Mouse (Mus musculus) embryo, embryonic 11 days (tissue): ENCODE results near the gene Mbtd1.

Experiments
- DNase-seq: peaks from one replicate; pipeline ENCODE4 v3.0.0-alpha.2; 2015

Gene Mbtd1

GRCm38 (mm10) chr11:93950045-93950444 lies 64.4 kb downstream of the Mbtd1 start:
- DNase-seq: no peak

- DNase-seq: no peak
Measured at GRCm38 (mm10) chr11:93952376-93952775, 66.7 kb downstream of the Mbtd1 start.

GRCm38 (mm10) chr11:93954738-93955255 lies 69.1 kb downstream of the Mbtd1 start:
- no peak for DNase-seq

- DNase-seq: peak; percentile 96
Measured at GRCm38 (mm10) chr11:93955256-93956150, 69.9 kb downstream of the Mbtd1 start.

- DNase-seq: no peak
Measured at GRCm38 (mm10) chr11:93956159-93956558, 70.5 kb downstream of the Mbtd1 start, which contains the start of gene Nme2. Nme2 (minus strand) TSS chr11:93956259.

GRCm38 (mm10) chr11:93957031-93957555 lies 71.4 kb downstream of the Mbtd1 start:
- no peak for DNase-seq

GRCm38 (mm10) chr11:93957746-93958145 lies 72.1 kb downstream of the Mbtd1 start:
- DNase-seq: no peak

- DNase-seq: no peak
Measured at GRCm38 (mm10) chr11:93961482-93961881, 75.8 kb downstream of the Mbtd1 start.

GRCm38 (mm10) chr11:93963013-93963412 lies 77.4 kb downstream of the Mbtd1 start:
- no peak for DNase-seq

- no peak for DNase-seq
Measured at GRCm38 (mm10) chr11:93965391-93965790, 79.7 kb downstream of the Mbtd1 start.

GRCm38 (mm10) chr11:93967381-93967780 lies 81.7 kb downstream of the Mbtd1 start:
- DNase-seq: peak; percentile 19

GRCm38 (mm10) chr11:93968005-93968847 lies 82.6 kb downstream of the Mbtd1 start, which contains the start of the genes Gm20390 and Nme1:
Gm20390 (minus strand) TSS chr11:93968293.
Nme1 (minus strand) TSS chr11:93968521.
- peak; percentile 96 for DNase-seq

- DNase-seq: no peak
Measured at GRCm38 (mm10) chr11:93968848-93969128, 83.1 kb downstream of the Mbtd1 start.

GRCm38 (mm10) chr11:93969171-93969570 lies 83.5 kb downstream of the Mbtd1 start:
- no peak for DNase-seq

GRCm38 (mm10) chr11:93969799-93970198 lies 84.1 kb downstream of the Mbtd1 start:
- no peak for DNase-seq

- no peak for DNase-seq
Measured at GRCm38 (mm10) chr11:93972951-93973350, 87.3 kb downstream of the Mbtd1 start.

GRCm38 (mm10) chr11:93979502-93980049 lies 93.9 kb downstream of the Mbtd1 start:
- DNase-seq: peak; percentile 43

- DNase-seq: no peak
Measured at GRCm38 (mm10) chr11:93984619-93985018, 99.0 kb downstream of the Mbtd1 start.

- no peak for DNase-seq
Measured at GRCm38 (mm10) chr11:93985265-93985664, 99.6 kb downstream of the Mbtd1 start.

- no peak for DNase-seq
Measured at GRCm38 (mm10) chr11:93986298-93986697, 100.6 kb downstream of the Mbtd1 start.

GRCm38 (mm10) chr11:93987026-93987425 lies 101.4 kb downstream of the Mbtd1 start:
- DNase-seq: no peak

GRCm38 (mm10) chr11:93987625-93988327 lies 102.1 kb downstream of the Mbtd1 start:
- no peak for DNase-seq
